Mouse (Mus musculus) myocyte (in vitro differentiated cells): ENCODE measurements at regions not wholly inside any gene's neighbourhood (a gene's known extent, or its start where the extent isn't known, plus 50 kb on each side); places are given as distances from the start of the nearest gene placed in this dataset.

Experiments
- POLR2A ChIP-seq: IDR thresholded peaks from one replicate; pipeline ENCODE4 v1.6.1; 2011; ENCODE audit warnings: low read depth, mild to moderate bottlenecking, control low read depth, moderate library complexity; ENCODE audit not compliant: insufficient read length
- TCF12 ChIP-seq: IDR thresholded peaks from one replicate; pipeline ENCODE4 v1.6.1; 2011; ENCODE audit warnings: mild to moderate bottlenecking, control low read depth; ENCODE audit not compliant: poor library complexity, insufficient read depth, severe bottlenecking
- USF1 ChIP-seq: IDR thresholded peaks from one replicate; pipeline ENCODE4 v1.6.1; 2011; ENCODE audit warnings: low read depth, mild to moderate bottlenecking, control low read depth, moderate library complexity

GRCm38 (mm10) chr6:6692056-6692770, 113.8 kb upstream of the Sem1 start:
- no peak for TF ChIP-seq TCF12
- peak; percentile 53 for TF ChIP-seq USF1
- TF ChIP-seq POLR2A, result no peak
